Mouse (Mus musculus): ENCODE data around the gene Ppp1r13l. TPM values are rescaled to one million over a fixed set of nuclear protein-coding genes. Genes with fewer than 3 reads are reported as not detected.

Gene Ppp1r13l
- polyA plus RNA-seq, 1 experiment, result 5.0 TPM

GRCm38 (mm10) chr7:19320637-19321036 lies 38.9 kb upstream of the Ppp1r13l start:
- Histone ChIP-seq H3K4me1 (ENCODE audit: control insufficient read depth, insufficient read depth, low read length) (peaks cover 2% of the 10 kb centered on the region; the same call in 1 of the 2 replicates), H3K27ac (ENCODE audit: insufficient read depth, low read length) (no peak overlapping the region), H3K4me3 (ENCODE audit: insufficient read depth, low read length) (peak overlapping the region; percentile 63)
- TF ChIP-seq POLR2A (IDR thresholded peaks at IDR 0.05; ENCODE audit: extremely low read depth, insufficient read depth, low read length), result no peak
- TF ChIP-seq CTCF (IDR thresholded peaks at IDR 0.05; ENCODE audit: extremely low read depth, insufficient read depth, low read length), result no peak

- no peak overlapping the region for H3K4me3 ChIP-seq (ENCODE audit: insufficient read depth, low read length)
- peaks cover 2% of the 10 kb centered on the region; the same call in 1 of the 2 replicates for H3K4me1 ChIP-seq (ENCODE audit: control insufficient read depth, insufficient read depth, low read length)
- TF ChIP-seq CTCF (IDR thresholded peaks at IDR 0.05; ENCODE audit: extremely low read depth, insufficient read depth, low read length) (no peak), POLR2A (IDR thresholded peaks at IDR 0.05; ENCODE audit: extremely low read depth, insufficient read depth, low read length) (no peak)
- H3K27ac ChIP-seq (ENCODE audit: insufficient read depth, low read length), result no peak overlapping the region
Measured at GRCm38 (mm10) chr7:19321464-19321863, 38.1 kb upstream of the Ppp1r13l start.

GRCm38 (mm10) chr7:19322489-19322888 lies 37.1 kb upstream of the Ppp1r13l start:
- H3K4me3 ChIP-seq (ENCODE audit: insufficient read depth, low read length), result no peak overlapping the region
- H3K4me1 ChIP-seq (ENCODE audit: control insufficient read depth, insufficient read depth, low read length), result peaks cover 2% of the 10 kb centered on the region; the same call in 1 of the 2 replicates
- H3K27ac ChIP-seq (ENCODE audit: insufficient read depth, low read length), result no peak overlapping the region
- TF ChIP-seq CTCF (IDR thresholded peaks at IDR 0.05; ENCODE audit: extremely low read depth, insufficient read depth, low read length) (no peak), POLR2A (IDR thresholded peaks at IDR 0.05; ENCODE audit: extremely low read depth, insufficient read depth, low read length) (no peak)

- Histone ChIP-seq H3K4me3 (ENCODE audit: insufficient read depth, low read length) (no peak overlapping the region), H3K27ac (ENCODE audit: insufficient read depth, low read length) (no peak overlapping the region), H3K4me1 (ENCODE audit: control insufficient read depth, insufficient read depth, low read length) (peaks cover 2% of the 10 kb centered on the region; the same call in 1 of the 2 replicates)
- TF ChIP-seq CTCF (IDR thresholded peaks at IDR 0.05; ENCODE audit: extremely low read depth, insufficient read depth, low read length), result no peak
- no peak for TF ChIP-seq POLR2A (IDR thresholded peaks at IDR 0.05; ENCODE audit: extremely low read depth, insufficient read depth, low read length)
Measured at GRCm38 (mm10) chr7:19324221-19324620, 35.3 kb upstream of the Ppp1r13l start.

- TF ChIP-seq POLR2A (IDR thresholded peaks at IDR 0.05; ENCODE audit: extremely low read depth, insufficient read depth, low read length), result no peak
- TF ChIP-seq CTCF (IDR thresholded peaks at IDR 0.05; ENCODE audit: extremely low read depth, insufficient read depth, low read length), result no peak
- H3K27ac ChIP-seq (ENCODE audit: insufficient read depth, low read length), result no peak overlapping the region
- H3K4me1 ChIP-seq (ENCODE audit: control insufficient read depth, insufficient read depth, low read length), result no peaks in the 10 kb centered on the region
- no peak overlapping the region for H3K4me3 ChIP-seq (ENCODE audit: insufficient read depth, low read length)
Measured at GRCm38 (mm10) chr7:19325262-19326199, 34.0 kb upstream of the Ppp1r13l start.

- H3K27ac ChIP-seq (ENCODE audit: insufficient read depth, low read length), result peak overlapping the region; percentile 89
- H3K4me1 ChIP-seq (ENCODE audit: control insufficient read depth, insufficient read depth, low read length), result no peaks in the 10 kb centered on the region
Measured at GRCm38 (mm10) chr7:19326359-19326758, 33.2 kb upstream of the Ppp1r13l start.

GRCm38 (mm10) chr7:19327128-19327527 lies 32.4 kb upstream of the Ppp1r13l start:
- H3K4me1 ChIP-seq (ENCODE audit: control insufficient read depth, insufficient read depth, low read length), result no peaks in the 10 kb centered on the region
- TF ChIP-seq CTCF (IDR thresholded peaks at IDR 0.05; ENCODE audit: extremely low read depth, insufficient read depth, low read length) (no peak), POLR2A (IDR thresholded peaks at IDR 0.05; ENCODE audit: extremely low read depth, insufficient read depth, low read length) (peak; percentile 70; the same call in 1 of the 2 replicates)
- H3K4me3 ChIP-seq (ENCODE audit: insufficient read depth, low read length), result peak overlapping the region; percentile 25
- H3K27ac ChIP-seq (ENCODE audit: insufficient read depth, low read length), result peak overlapping the region; percentile 89

More at GRCm38 (mm10) chr7:19326359-19326758, 33.2 kb upstream of the Ppp1r13l start:
- TF ChIP-seq POLR2A (IDR thresholded peaks at IDR 0.05; ENCODE audit: extremely low read depth, insufficient read depth, low read length) (no peak), CTCF (IDR thresholded peaks at IDR 0.05; ENCODE audit: extremely low read depth, insufficient read depth, low read length) (no peak)
- H3K4me3 ChIP-seq (ENCODE audit: insufficient read depth, low read length), result peak overlapping the region; percentile 25; the same call in 1 of the 2 replicates

GRCm38 (mm10) chr7:19327782-19328181 lies 31.8 kb upstream of the Ppp1r13l start:
- Histone ChIP-seq H3K4me3 (ENCODE audit: insufficient read depth, low read length) (no peak overlapping the region), H3K27ac (ENCODE audit: insufficient read depth, low read length) (no peak overlapping the region), H3K4me1 (ENCODE audit: control insufficient read depth, insufficient read depth, low read length) (peaks cover 3% of the 10 kb centered on the region)
- TF ChIP-seq POLR2A (IDR thresholded peaks at IDR 0.05; ENCODE audit: extremely low read depth, insufficient read depth, low read length) (no peak), CTCF (IDR thresholded peaks at IDR 0.05; ENCODE audit: extremely low read depth, insufficient read depth, low read length) (no peak)

- TF ChIP-seq POLR2A (IDR thresholded peaks at IDR 0.05; ENCODE audit: extremely low read depth, insufficient read depth, low read length) (no peak), CTCF (IDR thresholded peaks at IDR 0.05; ENCODE audit: extremely low read depth, insufficient read depth, low read length) (0 out of 2 replicates have a peak, but pooled peaks have one; percentile 2)
- Histone ChIP-seq H3K4me3 (ENCODE audit: insufficient read depth, low read length) (no peak overlapping the region), H3K27ac (ENCODE audit: insufficient read depth, low read length) (no peak overlapping the region), H3K4me1 (ENCODE audit: control insufficient read depth, insufficient read depth, low read length) (peaks cover 3% of the 10 kb centered on the region)
Measured at GRCm38 (mm10) chr7:19328425-19328824, 31.1 kb upstream of the Ppp1r13l start.

Data from cortical plate, adult 2 months (tissue).